Mouse (Mus musculus) spleen, postnatal 14 days (tissue): ENCODE results near the gene Slc22a6.

ENCODE experiments used
- DNase-seq, 2 experiments: peaks; one replicate each; pipeline ENCODE4 v3.0.0; 2021 to 2022; ENCODE audit warnings: low spot score in 2 of 2

Gene Slc22a6

DNA sequence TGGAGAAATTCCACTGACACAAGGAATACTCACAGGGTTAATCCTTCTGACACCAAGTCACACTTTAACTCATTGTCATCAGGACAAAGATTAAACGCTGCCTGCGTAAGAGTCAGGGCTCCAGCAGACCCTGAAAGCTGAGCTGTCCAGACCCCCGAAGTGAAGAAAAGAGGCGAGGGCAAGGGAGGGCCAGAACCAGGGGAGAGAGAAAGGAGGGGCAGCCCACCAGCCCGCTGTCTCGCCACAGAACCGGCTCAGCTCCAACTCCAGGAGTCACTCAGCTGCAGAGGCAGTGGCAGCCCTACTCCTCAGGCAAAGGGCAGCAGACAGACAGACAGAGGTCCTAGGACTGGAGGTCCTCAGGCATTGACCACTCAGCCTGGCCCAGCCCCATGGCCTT is at the start of gene Slc22a6:
Gene Slc22a6, plus strand, starts transcription at position 136 of the 400 bp plus-strand sequence.
- no peak for DNase-seq

DNA sequence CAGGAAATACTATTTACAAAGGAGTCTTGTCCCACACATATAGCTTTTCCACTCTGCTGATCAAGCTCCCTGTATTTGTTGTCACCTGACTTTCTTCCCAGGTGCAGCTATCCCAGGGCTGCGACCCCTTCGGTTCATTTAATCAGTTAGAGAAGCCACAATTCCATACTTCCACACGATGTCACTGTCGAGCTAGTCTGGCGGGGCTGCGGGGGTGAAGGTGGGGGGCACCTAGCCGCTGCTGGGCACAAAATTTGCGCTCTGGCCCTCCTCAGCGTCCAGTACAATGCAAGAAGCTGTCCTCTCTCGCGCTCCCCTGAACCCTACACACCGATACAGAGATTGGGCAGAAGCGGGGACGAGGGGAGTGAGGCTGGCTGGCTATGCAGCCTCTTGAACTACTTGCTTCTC is 48.4 kb upstream of the Slc22a6 start:
- no peak for DNase-seq

DNA sequence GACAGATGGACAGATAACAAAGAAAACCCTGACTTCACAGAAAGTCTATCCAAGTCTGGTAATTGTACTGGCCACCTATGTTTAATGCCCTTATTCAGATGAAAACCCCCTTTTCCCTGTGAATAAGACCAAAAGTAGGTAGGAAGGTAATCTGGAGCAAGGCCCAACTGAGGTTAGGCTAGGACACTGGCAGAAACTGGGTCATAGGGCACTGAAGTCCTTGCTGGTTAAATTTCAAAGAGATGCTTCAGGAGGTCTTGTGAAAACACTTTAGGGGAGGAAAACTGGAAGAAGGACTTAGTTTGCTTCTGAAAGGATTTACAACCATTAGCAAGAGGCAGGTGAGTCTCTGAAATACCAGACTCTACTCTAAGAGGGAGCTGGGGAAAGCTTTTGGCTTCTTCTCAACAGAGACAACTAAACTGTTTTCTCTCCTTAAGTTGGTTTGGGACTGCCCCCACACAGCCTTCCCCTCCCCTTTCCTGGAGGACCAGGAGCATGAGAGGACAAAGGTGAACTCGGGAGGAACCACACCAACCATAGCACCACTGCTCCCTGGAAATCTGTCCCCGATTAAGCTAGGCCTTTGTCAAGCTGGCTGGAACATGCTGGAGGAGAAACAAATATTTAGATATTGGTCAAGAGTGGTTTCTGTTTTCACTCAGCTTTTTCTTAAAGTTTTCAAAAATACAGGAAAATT is 47.3 kb upstream of the Slc22a6 start:
- no peak for DNase-seq

DNA sequence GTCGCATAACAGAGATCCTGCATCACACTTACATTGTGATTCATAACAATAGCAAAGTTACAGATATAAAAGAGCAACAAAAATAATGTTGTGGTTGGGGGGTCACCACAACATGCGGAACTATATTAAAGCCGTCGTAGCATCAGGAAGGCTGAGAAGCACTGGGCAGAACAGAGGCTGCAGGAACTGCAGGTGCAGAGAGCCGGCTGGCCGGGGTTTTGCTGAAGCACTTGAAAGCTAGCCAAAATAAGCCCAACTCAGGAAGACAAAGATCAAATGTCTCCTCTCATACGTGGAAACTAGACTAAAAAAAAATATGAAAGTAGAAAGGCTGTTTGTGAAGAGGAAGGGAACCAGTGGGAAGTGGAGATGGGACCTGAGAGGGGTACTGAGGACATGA is 46.1 kb upstream of the Slc22a6 start:
- DNase-seq, result no peak

DNA sequence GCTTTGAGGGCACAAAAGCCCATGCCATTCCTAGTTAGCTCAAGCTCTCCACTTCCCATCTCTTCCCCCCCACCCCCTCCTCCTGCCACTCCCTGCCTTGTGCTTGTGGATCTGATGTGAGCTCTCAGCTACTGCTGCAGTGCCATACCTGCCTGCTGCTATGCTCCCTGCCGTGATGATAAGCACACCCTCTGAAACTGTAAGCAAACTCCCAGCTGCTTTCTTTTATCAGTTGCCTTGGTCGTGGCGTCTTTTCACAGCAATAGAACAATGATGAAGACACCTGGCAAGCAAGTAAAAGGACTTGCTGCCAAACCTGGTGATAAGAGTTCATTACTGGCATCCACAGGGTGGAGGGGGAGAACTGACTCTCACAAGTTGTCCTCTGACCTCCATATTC is 45.4 kb upstream of the Slc22a6 start:
- no peak for DNase-seq

DNA sequence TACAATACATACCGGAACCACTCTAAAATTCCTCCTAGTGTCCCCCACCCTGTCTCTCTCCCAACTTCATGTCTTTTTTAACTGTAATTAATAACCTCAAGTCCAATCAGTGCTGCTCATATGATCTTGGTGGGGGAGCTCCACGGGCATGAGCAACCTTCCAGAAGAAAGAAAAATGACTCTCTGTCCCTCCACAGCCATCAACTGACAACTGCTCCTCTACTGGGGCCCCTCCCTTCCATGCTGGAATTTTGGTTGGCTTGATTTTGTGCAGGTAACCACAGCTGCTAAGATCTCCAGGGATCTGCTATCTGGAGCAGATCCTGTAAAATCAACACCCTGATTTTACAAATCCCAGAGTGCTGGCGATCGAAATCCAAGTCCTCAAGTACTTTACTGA is 40.4 kb upstream of the Slc22a6 start:
- DNase-seq, result no peak

DNA sequence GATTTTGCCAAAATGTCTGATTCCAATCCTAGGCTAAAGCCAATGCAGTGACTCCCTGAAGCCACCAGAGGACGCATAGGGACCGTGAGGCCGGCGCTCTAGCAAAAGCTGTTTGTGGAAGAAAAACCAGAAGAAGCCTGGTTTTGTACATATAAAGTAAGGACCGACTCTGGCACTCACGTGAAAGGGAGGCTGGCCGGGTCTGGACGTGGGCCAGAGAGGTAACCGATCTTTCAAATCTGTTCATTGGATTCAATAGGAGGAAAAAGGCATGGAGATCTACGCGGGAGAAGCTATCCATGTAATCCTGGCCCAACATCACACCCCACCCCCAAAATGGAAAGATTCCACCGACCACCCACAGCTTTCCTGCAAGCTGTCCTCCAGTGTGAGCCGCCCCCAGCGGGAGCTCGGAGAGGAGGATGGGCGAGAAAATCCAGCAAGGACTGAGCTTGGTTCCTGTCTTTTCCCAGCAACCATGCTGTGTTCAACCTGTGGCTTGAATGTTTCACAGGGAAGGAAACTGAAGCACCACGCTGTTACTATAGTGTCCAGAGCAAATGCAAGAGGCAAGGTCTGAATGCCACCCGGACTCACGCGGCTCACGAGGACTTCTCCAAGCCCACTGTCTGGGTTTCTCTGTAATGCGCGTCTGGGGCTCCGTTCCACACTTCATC is 39.4 kb upstream of the Slc22a6 start:
- DNase-seq, result peak in 1 of 2 experiments; percentile 41

DNA sequence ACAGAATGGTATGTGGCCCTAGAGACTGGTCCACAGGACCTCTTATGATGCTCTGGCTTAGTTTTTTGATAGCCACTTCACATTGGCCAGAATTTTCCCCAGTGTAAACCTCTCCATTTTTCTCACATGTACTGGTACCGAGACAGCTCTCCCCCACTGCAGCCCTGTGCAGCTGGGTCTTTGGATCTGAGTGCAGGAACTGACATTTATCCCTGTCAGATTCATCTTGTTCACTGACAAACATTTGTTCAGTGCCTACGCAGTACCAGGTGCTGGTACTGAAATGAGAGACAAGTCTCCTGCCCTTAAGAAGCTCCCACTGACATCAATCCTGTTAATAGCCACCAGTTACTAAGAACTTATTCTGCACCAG is 38.9 kb upstream of the Slc22a6 start:
- DNase-seq, result no peak

DNA sequence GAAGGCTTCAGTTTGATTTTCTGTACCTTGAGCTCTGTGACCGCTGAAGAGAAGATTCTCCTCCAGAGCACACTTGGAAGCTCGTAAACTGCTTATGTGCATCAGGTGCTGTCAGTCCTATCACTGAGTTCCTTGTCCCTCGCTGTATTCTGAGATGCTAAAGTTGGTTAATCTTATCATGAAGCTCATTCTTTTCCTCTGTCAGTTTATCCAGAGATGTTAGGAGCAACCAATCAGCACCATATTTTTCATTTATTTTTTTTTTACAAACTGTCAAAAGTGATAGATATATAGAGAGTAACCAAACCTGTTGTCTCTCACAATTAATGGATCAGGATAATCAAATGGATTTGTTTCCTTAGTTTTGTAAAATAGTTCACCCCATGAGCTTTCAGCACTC is 32.5 kb upstream of the Slc22a6 start:
- no peak for DNase-seq

DNA sequence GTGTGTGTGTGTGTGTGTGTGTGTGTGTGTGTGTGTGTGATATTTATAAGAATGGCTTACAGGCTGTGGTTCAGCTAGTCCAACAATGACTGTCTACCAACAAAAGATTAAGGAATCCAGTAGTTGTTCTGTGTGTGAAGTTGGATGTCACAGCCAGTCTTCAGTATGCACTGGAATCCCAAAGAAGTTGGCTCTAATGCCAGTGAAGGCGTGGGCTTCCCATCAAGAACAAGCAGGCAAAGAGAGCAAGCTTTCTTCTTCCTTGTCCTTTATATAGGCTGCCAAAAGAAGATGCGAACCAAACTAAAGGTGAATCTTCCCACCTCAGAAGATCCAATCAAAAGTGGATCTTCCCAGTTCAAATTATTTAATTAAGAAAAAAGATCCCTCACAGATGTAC is 31.9 kb upstream of the Slc22a6 start:
- DNase-seq, result no peak

DNA sequence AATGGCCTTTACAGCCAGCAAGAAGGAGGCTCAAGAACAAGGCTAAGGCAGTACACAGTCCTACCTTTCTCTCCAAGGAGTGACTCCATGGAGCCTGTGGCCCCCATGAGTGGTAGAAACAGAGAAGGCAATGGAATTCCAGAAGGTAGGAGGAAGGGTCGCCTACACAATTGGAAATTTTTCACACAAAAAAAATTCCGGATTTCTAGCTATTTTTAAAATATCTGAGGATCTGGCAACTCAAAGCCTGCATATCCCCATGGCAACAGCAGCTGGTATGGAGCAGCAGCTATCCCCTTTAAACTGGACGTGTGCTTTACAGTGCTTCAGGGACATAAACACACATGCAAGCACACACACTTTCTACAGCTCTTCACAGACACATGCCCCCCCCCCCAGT is 31.5 kb upstream of the Slc22a6 start:
- no peak for DNase-seq

DNA sequence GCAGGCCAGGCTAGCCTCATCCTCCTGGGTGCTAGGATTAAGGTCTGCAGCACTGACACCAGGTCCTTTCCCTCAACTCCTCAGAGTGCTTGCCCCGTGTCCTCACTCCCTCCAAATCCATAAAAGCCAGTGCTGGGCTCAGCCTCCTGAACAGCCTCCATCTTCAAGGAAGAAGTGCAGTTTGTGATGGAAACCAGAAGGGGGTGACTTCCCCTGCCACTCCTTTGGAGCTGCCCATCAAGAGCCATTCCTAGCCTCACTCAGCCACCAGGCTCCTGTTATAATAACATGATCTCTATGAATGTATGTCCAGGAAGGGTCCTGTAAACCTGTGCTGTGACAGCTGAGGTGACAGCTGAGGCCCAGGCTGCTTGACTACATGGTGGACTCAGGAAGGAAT is 30.5 kb upstream of the Slc22a6 start:
- DNase-seq, result no peak

DNA sequence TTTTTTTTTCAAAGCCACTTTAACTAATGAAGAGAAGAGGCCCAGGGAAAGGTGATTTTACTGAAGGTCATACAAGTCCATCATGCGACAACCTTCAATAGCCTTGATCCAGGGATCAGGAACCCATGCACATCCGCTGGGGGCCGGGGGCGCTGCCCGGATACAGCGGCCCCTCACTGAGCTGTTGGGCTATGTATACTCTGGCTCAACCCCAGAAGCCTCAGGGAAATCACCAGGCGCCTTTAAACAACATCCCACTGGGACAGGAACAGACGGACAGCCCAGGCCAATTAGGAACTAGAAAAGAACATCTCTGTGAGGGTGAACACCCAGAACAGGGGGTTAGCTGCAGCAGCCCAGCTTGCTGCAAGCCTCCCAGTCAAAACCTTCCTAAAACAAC is 26.9 kb upstream of the Slc22a6 start, which contains the start of gene Slc22a8:
Gene Slc22a8, plus strand, starts transcription at position 301 of the 400 bp plus-strand sequence.
- no peak for DNase-seq

DNA sequence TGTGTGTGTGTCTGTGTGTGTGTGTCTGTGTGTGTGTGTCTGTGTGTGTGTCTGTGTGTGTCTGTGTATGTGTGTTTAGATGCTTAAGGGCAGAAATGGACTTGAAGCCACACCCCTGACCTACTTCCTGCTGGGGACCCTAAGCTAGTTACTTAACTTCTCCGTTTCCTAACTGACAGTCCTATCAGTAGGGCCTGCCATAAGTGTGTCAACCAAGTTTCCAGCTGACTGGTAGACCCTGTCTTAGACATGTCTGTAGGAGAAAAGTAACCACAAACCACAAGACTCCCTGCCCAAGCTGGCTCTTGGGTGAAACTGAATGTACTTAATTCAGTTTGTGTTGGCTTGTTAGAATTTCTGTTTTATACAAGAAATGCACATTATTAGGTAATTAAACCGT is 25.7 kb upstream of the Slc22a6 start:
- DNase-seq, result no peak

DNA sequence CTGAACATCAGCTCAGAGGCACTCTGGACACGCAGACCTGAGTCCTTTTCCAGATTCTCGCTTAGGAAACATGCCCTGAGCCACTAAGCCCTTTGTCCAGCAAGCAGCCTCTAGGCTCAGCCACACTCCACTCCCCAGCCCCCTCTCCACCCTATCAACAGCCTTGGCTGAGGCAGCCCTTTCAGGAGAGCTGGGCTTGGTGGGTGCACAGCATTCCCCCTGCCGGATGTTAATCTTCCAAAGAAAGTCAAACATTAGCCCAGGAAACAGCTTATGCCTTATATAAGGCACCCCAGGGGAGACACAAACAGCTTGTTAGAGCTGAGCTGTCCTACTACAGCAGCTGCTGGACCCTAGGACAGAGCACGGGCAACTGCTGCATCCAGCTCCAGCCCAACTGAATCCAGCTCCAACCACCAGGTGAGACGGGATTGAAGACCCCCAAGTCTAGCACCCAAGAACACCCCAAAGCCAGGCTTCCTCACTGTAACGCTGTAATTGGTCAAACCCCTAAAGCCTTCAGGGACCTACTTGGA is 24.9 kb upstream of the Slc22a6 start:
- no peak for DNase-seq

DNA sequence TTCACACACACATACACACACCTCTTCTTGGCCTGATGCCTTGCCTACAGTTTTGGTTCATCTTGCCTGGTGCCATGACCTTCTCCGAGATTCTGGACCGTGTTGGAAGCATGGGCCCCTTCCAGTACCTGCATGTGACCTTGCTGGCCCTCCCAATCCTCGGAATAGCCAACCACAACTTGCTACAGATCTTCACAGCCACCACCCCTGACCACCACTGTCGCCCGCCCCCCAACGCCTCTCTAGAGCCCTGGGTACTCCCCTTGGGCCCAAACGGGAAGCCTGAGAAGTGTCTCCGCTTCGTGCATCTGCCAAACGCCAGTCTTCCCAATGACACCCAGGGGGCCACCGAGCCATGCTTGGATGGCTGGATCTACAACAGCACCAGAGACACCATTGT is 24.0 kb upstream of the Slc22a6 start:
- DNase-seq, result no peak

DNA sequence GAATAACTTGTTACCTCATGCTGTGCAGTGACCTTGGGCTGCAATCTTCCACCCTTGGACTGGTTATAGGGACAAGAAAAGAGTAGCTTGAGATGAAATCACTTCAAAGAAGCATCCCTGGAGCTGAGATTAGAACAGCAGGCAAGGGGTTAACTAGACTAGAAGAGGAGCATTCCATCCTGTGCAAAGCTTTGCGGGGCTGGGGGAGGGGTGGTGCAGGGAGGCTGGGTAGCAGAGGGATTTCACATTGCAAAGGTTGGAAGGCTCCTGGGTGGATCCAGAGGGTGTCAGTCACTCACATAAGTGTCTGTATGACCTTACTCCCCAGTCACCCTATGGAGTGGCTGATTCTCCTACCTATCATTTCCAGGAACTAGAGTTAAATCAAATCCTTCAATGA is 23.3 kb upstream of the Slc22a6 start:
- DNase-seq, result no peak

DNA sequence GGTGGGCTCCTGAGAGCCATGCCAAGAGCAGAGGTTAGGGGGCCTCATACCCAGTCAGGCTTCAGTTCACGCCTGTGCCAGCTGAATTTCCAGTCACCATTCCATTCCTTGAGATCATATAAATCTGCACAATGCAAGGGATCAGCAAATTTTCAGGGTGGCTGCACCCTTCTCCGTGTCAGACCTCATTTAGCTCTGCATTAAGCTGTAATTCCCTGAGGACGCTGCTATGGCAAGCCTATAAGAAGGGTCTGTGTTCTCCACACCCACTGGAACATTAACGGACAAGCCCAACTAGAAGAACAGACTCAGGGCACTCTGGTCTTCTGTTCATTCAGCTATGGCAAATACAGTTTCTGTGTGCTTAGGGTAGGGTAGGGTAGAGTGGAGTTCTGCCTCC is 20.6 kb upstream of the Slc22a6 start:
- DNase-seq, result no peak

DNA sequence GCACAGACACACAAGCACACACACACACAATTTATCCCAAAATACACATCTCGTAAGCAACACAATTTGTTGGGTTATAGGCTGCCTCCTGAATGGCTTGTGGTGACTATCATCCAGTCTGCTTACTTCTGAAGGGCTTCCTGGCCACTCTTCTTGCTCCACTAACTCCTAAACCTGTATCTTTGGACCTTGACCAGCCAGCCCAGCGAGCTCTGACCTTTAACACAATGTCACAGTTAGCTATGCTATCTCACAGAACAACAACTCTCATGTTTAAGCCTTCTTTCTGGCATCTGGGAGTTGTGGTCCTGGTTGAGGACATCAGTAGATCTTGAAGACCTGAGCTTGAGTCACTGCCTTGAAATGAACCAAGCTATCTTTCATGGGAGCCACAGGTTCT is 18.6 kb upstream of the Slc22a6 start:
- no peak for DNase-seq

DNA sequence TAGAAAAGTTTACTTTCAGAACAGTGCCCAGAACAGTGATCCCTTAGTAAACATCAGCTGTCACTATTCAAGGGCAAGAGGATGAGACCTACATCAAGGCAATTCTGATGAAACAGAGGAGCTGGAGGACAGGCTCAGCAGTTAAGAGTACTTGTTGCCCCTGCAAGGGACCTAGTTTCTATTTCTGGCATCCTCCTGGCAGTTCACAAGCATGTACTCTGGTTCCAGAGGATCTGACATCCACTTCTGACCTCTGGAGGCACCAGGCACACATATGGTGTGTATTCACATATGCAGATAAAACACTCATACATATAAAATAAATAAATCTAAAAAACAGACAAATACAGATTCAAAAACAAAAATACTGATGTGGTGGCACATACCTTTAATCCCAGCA is 15.9 kb upstream of the Slc22a6 start:
- no peak for DNase-seq

DNA sequence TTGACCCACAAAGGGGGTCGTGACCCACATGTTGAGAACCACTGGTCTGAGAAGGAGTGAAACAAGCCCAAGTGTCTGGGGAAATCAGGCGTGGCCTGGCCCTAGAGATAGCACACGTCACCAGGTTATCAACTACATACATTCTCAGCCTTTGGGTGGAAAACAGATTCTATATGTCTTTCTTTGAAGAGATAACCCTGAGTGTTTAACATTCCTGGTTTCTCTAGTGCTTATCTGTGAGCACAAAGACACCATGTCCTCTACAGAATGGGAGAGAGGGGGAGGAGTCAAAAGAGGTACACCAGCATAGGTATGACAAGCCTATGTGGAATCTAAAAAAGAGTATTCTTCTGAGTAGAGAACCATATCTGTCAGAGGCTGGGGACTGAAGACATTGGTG is 14.9 kb upstream of the Slc22a6 start:
- no peak for DNase-seq

DNA sequence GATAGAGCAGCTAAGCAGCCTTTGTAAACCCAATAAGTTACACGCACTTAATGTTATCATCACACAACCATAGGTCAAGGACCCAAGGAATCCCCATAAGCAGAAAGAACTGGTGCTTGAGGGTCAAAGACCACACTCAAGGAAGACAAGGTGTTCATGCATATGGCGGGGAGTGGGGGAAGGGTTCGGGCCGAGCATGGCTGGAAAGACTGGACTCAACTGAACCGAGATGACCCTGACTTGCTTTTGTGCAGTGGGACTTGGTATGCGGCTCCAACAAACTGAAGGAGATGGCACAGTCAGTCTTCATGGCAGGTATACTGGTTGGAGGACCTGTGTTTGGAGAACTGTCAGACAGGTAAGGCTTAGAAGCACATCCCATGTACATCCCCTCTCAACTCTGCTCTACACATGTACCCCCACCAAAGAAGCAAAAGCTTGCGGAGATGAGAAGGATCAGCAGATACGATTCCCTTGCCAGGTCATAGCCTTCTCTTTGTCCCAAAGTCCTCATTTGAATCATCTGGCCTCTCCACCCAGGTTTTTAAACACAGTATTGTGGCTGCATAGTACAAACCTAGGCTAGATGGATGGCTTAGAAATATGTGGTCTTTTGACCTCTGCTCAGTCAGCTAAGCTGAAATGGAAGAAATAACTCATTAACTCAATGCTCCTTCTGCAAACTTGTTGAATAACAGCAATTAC is 13.2 kb upstream of the Slc22a6 start:
- DNase-seq, result no peak

DNA sequence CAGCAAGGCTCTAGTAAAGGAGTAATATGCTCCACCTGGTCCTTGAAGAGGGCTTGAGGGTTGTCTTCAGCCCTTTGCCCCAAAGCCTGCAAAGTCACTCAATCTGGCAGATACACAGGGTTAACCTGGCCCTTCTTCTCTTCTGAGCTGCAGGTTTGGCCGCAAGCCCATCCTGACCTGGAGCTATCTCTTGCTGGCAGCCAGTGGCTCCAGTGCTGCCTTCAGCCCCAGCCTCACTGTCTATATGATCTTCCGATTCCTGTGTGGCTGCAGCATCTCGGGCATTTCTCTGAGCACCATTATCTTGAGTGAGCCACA is 12.6 kb upstream of the Slc22a6 start:
- DNase-seq, result no peak
